Mouse (Mus musculus) brain, embryonic 14.5 days (tissue): ENCODE data around the gene Tex30.

ENCODE experiments used
- CTCF ChIP-seq: fragments of 200-500 bp; IDR thresholded peaks from 2 replicates; pipeline ENCODE4 v1.5.1; 2012; ENCODE audit warnings: inconsistent platforms, mild to moderate bottlenecking, moderate library complexity, borderline replicate concordance; ENCODE audit not compliant: insufficient read depth, insufficient read length; ENCODE audit errors: extremely low read depth
- POLR2A ChIP-seq: fragments of 200-500 bp; IDR thresholded peaks from 2 replicates; pipeline ENCODE4 v1.6.1; 2012; ENCODE audit warnings: mild to moderate bottlenecking, inconsistent platforms, borderline replicate concordance; ENCODE audit not compliant: poor library complexity, insufficient read depth, insufficient read length, severe bottlenecking; ENCODE audit errors: extremely low read depth

GRCm38 (mm10) chr1:44041797-44042554 is 60.3 kb downstream of the Tex30 start:
- TF ChIP-seq CTCF = peak; percentile 77; the same call in 1 of the 2 replicates
- TF ChIP-seq POLR2A = no peak
